Mouse (Mus musculus) limb, embryonic 13.5 days (tissue): Measurements from ENCODE around the gene Amn1. TPM values are rescaled to one million over a fixed set of nuclear protein-coding genes. Genes with fewer than 3 reads are reported as not detected.
"Not testable (repeated sequence)": the region's sequence is repeated elsewhere in the genome, so short reads cannot be mapped to it uniquely, and the experiment has no call there.

Source experiments
- ATAC-seq: fragments of 200-750 bp; cut with Nextera tagmentation; 2 replicates; pipeline ENCODE4 v1.8.0; 2017; ENCODE audit warnings: low read depth, moderate number of reproducible peaks, moderate TSS enrichment; ENCODE audit not compliant: low FRiP score
- H3K27ac ChIP-seq: fragments of 300-500 bp; sonication (generic); 2 replicates; pipeline ENCODE4 v1.5.1; 2015; ENCODE audit warnings: inconsistent platforms, mild to moderate bottlenecking, moderate library complexity
- H3K27me3 ChIP-seq: fragments of 300-500 bp; sonication (generic); 2 replicates; pipeline ENCODE4 v1.6.1; 2015; ENCODE audit warnings: mild to moderate bottlenecking, inconsistent platforms
- H3K36me3 ChIP-seq: fragments of 300-500 bp; sonication (generic); 2 replicates; pipeline ENCODE4 v1.6.1; 2015; ENCODE audit warnings: inconsistent platforms, mild to moderate bottlenecking, moderate library complexity
- H3K4me1 ChIP-seq: fragments of 300-500 bp; sonication (generic); 2 replicates; pipeline ENCODE4 v1.6.1; 2015; ENCODE audit warnings: inconsistent platforms
- H3K4me2 ChIP-seq: fragments of 300-500 bp; sonication (generic); replicated peaks from 2 replicates; pipeline ENCODE4 v1.6.1; 2015; ENCODE audit warnings: inconsistent platforms, mild to moderate bottlenecking, moderate library complexity
- H3K4me3 ChIP-seq: fragments of 300-500 bp; sonication (generic); 2 replicates; pipeline ENCODE4 v1.5.1; 2015; ENCODE audit warnings: moderate library complexity, mild to moderate bottlenecking, inconsistent platforms
- H3K9ac ChIP-seq: fragments of 300-500 bp; sonication (generic); 2 replicates; pipeline ENCODE4 v1.6.1; 2015; ENCODE audit warnings: mild to moderate bottlenecking, inconsistent platforms
- H3K9me3 ChIP-seq: fragments of 300-500 bp; sonication (generic); 2 replicates; pipeline ENCODE4 v1.6.1; 2016; ENCODE audit warnings: inconsistent platforms
- WGBS: fragments of 180-500 bp; shearing (Covaris S2); methylation state at CpG from one replicate; pipeline ENCODE4 v1.1.7; 2015; 5-methylcytosine and 5-hydroxymethylcytosine counted together
- polyA plus RNA-seq: library from polyadenylated mRNA; unstranded; fragments of >200 nt; fragmentation: Nextera tagmentation; extraction: Ambion mirVana; gene quantifications from 2 replicates; pipeline ENCODE4 v1.2.1, GENCODE M21; 2015

The Amn1 gene
- polyA plus RNA-seq, 1 experiment from 2014 or later, result 37.9 TPM

DNA sequence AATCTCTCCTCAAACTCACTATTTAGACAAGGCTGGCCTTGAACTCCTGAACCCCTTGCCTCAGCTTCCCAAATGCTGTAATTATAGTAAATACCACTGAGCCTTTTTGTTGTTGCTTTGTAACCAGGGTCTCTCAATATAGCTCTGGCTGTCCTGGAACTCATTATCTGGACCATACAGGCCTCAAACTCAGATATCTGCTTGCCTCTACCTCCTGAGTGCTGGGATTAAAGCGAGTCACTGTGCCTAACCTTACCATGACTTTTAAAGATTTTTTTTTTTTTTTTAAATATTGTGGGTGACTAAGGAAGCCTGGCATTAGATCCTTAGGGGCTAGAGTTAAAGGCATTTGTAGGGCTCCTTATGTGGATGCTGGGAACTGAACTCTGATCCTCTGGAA, 4.5 kb downstream of the Amn1 start:
- peaks cover 10% of the 10 kb centered on the region for H3K4me1 ChIP-seq
- no peak overlapping the region for H3K9ac ChIP-seq
- H3K27ac ChIP-seq, result no peak overlapping the region
- H3K9me3 ChIP-seq, result 0 out of 2 replicates have a peak, but pooled peaks cover under 1% of the 10 kb centered on the region
- WGBS, result 98% methylated on average over 1 of the region's 1 CpGs
- H3K36me3 ChIP-seq, result peaks cover 42% of the 10 kb centered on the region
- H3K27me3 ChIP-seq, result no peaks in the 10 kb centered on the region
- no peak for ATAC-seq
- H3K4me3 ChIP-seq, result no peak overlapping the region
- no peak overlapping the region for H3K4me2 ChIP-seq

DNA sequence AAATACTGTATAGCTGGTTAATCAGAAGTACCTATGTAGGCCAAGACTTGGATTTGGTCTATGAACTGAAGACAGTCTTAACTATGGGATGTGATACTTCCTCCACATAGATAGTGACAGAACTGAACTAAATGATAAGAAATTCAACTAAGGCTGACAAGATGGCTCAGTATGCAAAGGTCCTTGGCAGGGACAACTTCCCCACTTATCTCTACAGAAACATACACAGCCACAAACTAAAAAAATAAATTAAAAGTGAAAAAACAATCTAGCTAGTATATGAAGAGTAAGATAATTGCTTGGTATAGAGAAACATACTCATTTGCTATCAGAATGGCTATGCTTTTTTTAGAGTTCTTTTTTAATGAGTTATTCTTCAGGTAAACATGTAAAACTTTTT, 9.4 kb downstream of the Amn1 start:
- no peak for ATAC-seq
- Histone ChIP-seq H3K4me3 (no peak overlapping the region), H3K4me2 (no peak overlapping the region), H3K27me3 (no peaks in the 10 kb centered on the region), H3K9me3 (peaks cover 4% of the 10 kb centered on the region; the same call in 1 of the 2 replicates), H3K27ac (no peak overlapping the region), H3K9ac (no peak overlapping the region), H3K4me1 (no peaks in the 10 kb centered on the region), H3K36me3 (peaks cover 84% of the 10 kb centered on the region)

DNA sequence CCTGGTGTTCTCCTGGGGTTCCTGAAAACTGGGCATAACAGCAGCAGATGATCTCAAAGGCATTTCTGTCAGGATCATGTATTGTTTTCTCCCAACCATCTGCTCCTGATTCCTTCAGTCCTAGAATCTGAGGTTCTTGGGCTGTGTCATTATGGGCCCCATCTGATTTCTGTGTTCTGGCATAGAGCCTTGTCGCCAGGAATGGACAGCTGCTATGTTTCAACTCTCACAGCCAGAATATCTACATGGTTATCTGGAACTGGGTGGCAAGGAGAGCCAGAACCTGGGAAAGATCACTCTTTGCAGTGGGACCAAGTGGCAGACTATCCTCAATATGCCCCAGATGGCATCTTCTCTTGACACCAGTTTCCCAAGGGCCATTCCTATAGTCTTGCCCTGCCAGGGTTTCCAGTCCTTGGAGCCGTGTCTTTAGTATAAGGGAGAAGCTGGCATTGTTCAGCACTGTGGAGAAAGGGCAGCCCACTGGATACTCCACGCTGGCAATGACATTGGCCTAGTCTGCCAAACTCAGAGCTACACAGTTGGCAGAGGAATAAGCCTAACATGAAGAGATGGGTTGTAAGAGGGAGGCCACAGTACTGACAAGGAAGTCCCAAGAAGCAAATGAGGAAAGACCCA, 13.5 kb downstream of the Amn1 start:
- Histone ChIP-seq H3K9me3 (peaks cover 4% of the 10 kb centered on the region; the same call in 1 of the 2 replicates), H3K9ac (no peak overlapping the region), H3K27ac (no peak overlapping the region), H3K36me3 (peaks cover 70% of the 10 kb centered on the region), H3K4me3 (no peak overlapping the region), H3K4me1 (no peaks in the 10 kb centered on the region), H3K27me3 (no peaks in the 10 kb centered on the region), H3K4me2 (no peak overlapping the region)
- 91% methylated on average over 3 of the region's 3 CpGs for WGBS
- ATAC-seq, result no peak

DNA sequence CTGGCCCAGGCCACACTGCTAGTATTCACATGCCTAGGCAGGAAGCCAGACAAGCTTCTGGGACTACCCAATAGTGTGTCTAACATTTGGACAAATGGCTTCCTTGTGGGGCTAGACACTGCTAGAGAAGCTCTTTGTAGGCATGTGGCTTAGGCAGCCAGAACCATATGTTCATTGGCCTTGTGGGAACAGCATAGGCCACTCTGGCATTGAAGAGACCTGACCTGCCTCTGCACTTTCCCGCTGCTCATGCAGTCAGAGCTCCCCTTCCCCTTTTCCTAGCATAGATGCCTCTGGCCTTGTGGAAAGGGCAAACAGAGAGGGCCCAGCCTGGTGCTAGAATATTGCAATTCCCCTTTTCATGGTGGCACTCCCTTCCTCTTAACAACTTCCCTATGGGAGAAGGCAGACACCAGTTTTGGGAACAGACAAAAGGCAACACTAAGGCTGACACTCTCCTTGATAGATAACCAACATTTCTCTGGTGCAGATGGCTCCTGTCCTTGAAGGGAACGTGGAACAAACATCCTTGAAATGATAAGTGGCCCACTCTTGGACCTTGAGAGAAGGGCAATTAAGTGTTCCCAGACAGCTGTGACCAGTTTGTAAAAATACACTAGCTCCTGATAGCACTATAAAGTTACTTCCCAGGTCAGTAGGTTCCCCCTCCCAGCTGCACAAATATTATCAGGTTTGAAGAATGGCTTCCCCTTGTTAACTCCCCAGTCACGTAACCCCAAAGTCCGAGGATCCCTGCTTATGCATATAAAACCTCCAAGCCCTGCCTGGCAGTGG, 14.5 kb downstream of the Amn1 start:
- H3K4me1 ChIP-seq, result no peaks in the 10 kb centered on the region
- H3K9ac ChIP-seq, result no peak overlapping the region
- no peaks in the 10 kb centered on the region for H3K27me3 ChIP-seq
- H3K9me3 ChIP-seq, result peaks cover 4% of the 10 kb centered on the region; the same call in 1 of the 2 replicates
- WGBS, result 59% methylated on average over 4 of the region's 4 CpGs
- no peak overlapping the region for H3K4me3 ChIP-seq
- H3K36me3 ChIP-seq, result peaks cover 67% of the 10 kb centered on the region
- no peak overlapping the region for H3K4me2 ChIP-seq
- H3K27ac ChIP-seq, result no peak overlapping the region
- ATAC-seq, result no peak

GRCm38 (mm10) chr6:149169965-149170364, 18.5 kb downstream of the Amn1 start:
- H3K4me2 ChIP-seq, H3K4me3 ChIP-seq, ATAC-seq, H3K27ac ChIP-seq, H3K9me3 ChIP-seq, H3K9ac ChIP-seq, H3K4me1 ChIP-seq, H3K27me3 ChIP-seq: not testable (repeated sequence)
- 90% methylated on average over 4 of the region's 4 CpGs for WGBS
- peaks cover 51% of the 10 kb centered on the region for H3K36me3 ChIP-seq

- Histone ChIP-seq H3K4me3 (no peak overlapping the region), H3K36me3 (peaks cover 48% of the 10 kb centered on the region), H3K4me1 (no peaks in the 10 kb centered on the region), H3K9ac (no peak overlapping the region), H3K9me3 (no peaks in the 10 kb centered on the region), H3K27ac (no peak overlapping the region), H3K4me2 (no peak overlapping the region), H3K27me3 (no peaks in the 10 kb centered on the region)
- 89% methylated on average over 2 of the region's 2 CpGs for WGBS
- ATAC-seq, result no peak
These were observed 20.1 kb downstream of the Amn1 start for GRCm38 (mm10) chr6:149168436-149168835.

DNA sequence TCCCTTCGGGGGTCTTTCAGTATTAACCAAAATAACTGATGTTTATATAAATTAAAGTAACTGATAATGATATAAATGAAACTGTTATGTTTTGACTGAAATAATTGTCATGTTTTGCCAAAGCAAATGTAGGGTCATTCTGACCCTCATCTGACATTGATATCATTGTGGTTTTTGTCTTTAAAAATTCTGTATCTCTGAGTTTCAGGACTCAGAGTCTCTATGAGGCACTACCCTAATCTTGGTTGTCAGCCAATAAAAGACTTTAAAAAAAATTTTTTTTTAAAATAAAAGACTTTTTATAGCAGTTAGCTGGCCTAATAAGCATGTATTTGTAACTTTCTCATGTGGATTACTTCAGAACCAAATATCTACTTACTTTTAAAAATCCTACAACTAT, 20.8 kb downstream of the Amn1 start:
- no peaks in the 10 kb centered on the region for H3K9me3 ChIP-seq
- no peak for ATAC-seq
- no peaks in the 10 kb centered on the region for H3K27me3 ChIP-seq
- H3K4me3 ChIP-seq, result no peak overlapping the region
- H3K36me3 ChIP-seq, result peaks cover 53% of the 10 kb centered on the region
- H3K4me1 ChIP-seq, result no peaks in the 10 kb centered on the region
- H3K27ac ChIP-seq, result no peak overlapping the region
- no peak overlapping the region for H3K4me2 ChIP-seq
- no peak overlapping the region for H3K9ac ChIP-seq
- WGBS, result 94% methylated on average over 1 of the region's 1 CpGs

GRCm38 (mm10) chr6:149167038-149167437, 21.5 kb downstream of the Amn1 start:
- WGBS, result 86% methylated on average over 3 of the region's 4 CpGs

DNA sequence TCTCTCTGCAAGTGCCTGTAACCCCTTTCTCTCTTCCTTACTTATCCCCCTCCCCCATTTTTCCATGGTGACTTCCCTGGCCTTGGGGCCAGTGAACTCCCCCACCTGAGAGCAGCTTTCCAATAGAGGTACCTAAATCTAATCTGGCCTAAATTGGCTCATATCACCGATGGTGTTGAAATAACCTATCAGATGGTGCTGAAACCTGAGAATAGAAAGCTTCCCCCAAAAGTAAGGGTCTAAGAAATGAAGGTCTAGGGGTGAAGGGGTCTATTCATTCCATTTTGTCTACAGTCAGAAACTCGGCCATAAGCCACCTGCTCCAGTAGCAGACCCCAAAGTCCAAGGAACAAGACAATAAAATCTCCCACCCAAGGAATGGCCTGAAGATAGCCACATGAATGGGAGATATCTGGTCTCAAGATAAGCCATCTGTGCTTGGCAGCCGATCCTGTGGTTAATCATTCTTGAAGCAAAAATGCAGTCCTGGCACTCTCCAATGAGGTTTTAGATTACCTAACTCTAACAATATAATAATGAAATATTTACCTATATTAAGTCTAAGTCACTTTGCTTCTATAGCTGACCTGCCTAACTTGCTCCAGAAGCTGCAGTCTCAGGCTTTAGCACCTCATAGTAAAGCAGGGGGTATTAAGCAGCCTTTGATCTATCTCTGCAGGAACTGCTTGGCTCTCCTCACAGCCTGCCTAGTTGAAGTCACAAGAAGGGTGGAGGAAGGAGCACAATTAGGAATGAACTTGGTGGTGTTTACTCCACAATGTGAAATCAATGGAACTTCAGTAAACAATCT, 33.3 kb downstream of the Amn1 start:
- no peak for ATAC-seq

More at GRCm38 (mm10) chr6:149167038-149167437, 21.5 kb downstream of the Amn1 start:
- H3K27ac ChIP-seq, H3K4me3 ChIP-seq, H3K4me1 ChIP-seq, H3K9ac ChIP-seq, H3K27me3 ChIP-seq, H3K9me3 ChIP-seq, ATAC-seq, H3K4me2 ChIP-seq: not testable (repeated sequence)
- H3K36me3 ChIP-seq, result peaks cover 58% of the 10 kb centered on the region

DNA sequence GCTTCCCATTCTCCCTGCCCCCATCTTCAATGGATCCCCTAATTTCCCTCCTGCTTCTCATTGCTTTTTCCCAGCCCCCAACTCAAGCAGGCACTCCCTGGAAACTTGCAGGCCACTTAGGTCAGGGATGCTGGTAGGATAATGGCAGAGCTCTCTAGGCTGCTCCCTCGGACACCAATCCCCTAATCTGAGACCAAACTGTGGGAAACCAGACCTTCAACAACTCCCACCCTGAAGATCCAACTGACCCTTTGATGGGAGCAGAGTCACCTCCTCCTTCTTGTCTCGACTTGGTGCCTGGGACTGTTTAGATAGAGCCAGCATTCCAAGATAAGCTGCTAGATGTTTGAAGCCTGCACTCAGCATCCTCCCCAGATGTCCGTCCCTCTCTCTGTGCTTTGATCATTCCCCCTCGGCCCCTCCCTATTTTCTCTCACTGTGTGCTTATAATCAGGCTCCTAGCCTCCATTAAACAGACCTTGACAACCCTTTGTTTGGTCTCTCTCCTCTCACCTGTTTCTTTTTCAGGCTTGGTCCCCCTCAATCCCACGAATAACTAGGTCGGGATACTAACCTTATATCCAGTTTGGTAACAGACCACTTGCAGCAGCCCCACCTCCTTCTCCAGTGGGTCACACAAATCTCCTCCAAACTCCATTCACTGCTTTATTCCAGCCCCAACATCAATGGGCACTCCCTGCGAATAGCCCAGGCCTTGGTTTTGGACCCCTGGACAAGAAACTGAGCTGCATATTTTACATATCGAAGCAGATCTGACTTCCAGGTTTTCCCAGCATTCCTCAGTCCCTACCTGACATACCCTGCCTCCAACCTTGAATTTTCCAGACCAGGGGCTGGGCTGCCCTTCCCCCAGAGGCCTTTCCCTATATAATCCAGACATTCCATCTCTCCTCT, 34.1 kb downstream of the Amn1 start:
- peaks cover 45% of the 10 kb centered on the region for H3K36me3 ChIP-seq
- H3K27me3 ChIP-seq, result no peaks in the 10 kb centered on the region
- H3K9ac ChIP-seq, result no peak overlapping the region
- 19% methylated on average over 8 of the region's 8 CpGs for WGBS
- no peak overlapping the region for H3K27ac ChIP-seq
- no peaks in the 10 kb centered on the region for H3K9me3 ChIP-seq
- no peak overlapping the region for H3K4me3 ChIP-seq
- no peak overlapping the region for H3K4me2 ChIP-seq
- no peaks in the 10 kb centered on the region for H3K4me1 ChIP-seq
- ATAC-seq, result no peak

More for the DNA sequence above, 33.3 kb downstream of the Amn1 start:
- Histone ChIP-seq H3K36me3 (peaks cover 52% of the 10 kb centered on the region), H3K27ac (no peak overlapping the region), H3K27me3 (no peaks in the 10 kb centered on the region), H3K4me1 (no peaks in the 10 kb centered on the region), H3K4me2 (no peak overlapping the region), H3K9me3 (no peaks in the 10 kb centered on the region), H3K9ac (no peak overlapping the region), H3K4me3 (no peak overlapping the region)
- 60% methylated on average over 3 of the region's 3 CpGs for WGBS

GRCm38 (mm10) chr6:149153473-149154115, 34.9 kb downstream of the Amn1 start:
- H3K4me2 ChIP-seq, result no peak overlapping the region

More at GRCm38 (mm10) chr6:149153473-149154115, 34.9 kb downstream of the Amn1 start:
- 36% methylated on average over 6 of the region's 6 CpGs for WGBS
- Histone ChIP-seq H3K27me3 (no peaks in the 10 kb centered on the region), H3K36me3 (peaks cover 39% of the 10 kb centered on the region), H3K27ac (no peak overlapping the region), H3K4me3 (no peak overlapping the region), H3K9ac (no peak overlapping the region), H3K4me1 (no peaks in the 10 kb centered on the region), H3K9me3 (no peaks in the 10 kb centered on the region)
- ATAC-seq, result no peak
